Mouse (Mus musculus) liver, adult 2 months (tissue): ENCODE results near the gene Aig1.

ENCODE experiments used
- CTCF ChIP-seq: fragments of 200-500 bp; IDR thresholded peaks from 2 replicates; pipeline ENCODE4 v1.5.1; 2011; ENCODE audit warnings: low read depth, low read length, control low read depth
- POLR2A ChIP-seq: fragments of 200-500 bp; IDR thresholded peaks from 2 replicates; pipeline ENCODE4 v1.6.1; 2011; ENCODE audit warnings: low read length, control low read depth; ENCODE audit not compliant: insufficient read depth; ENCODE audit errors: extremely low read depth

- TF ChIP-seq CTCF (no peak), POLR2A (no peak)
Measured at GRCm38 (mm10) chr10:13696326-13696725, 172.5 kb downstream of the Aig1 start.
